Mouse (Mus musculus): Measurements from ENCODE around the gene Nfam1.

- no peak for TF ChIP-seq MAFK (IDR thresholded peaks at IDR 0.05; ENCODE audit: borderline replicate concordance, low read depth, low read length)
- TF ChIP-seq MAX (IDR thresholded peaks at IDR 0.05; ENCODE audit: low read length) = peak; percentile 53
Observed at GRCm38 (mm10) chr15:83036900-83037519, 3.9 kb upstream of the Nfam1 start.
